Mouse (Mus musculus) embryonic facial prominence, embryonic 10.5 days (tissue): ENCODE results near the gene Phc3. TPM values are rescaled to one million over a fixed set of nuclear protein-coding genes. Genes with fewer than 3 reads are reported as not detected.

ENCODE experiments used
- DNase-seq: peaks from one replicate; pipeline ENCODE4 v3.0.0-alpha.2; 2017; ENCODE audit warnings: low spot score
- H3K27ac ChIP-seq: fragments of 300-500 bp; sonication (generic); replicated peaks from 2 replicates; pipeline ENCODE4 v1.5.1; 2016; ENCODE audit warnings: mild to moderate bottlenecking
- H3K27me3 ChIP-seq: fragments of 300-500 bp; sonication (generic); replicated peaks from 2 replicates; pipeline ENCODE4 v1.6.1; 2016; ENCODE audit warnings: low read depth, mild to moderate bottlenecking; ENCODE audit not compliant: poor library complexity, severe bottlenecking
- H3K36me3 ChIP-seq: fragments of 300-500 bp; sonication (generic); replicated peaks from 2 replicates; pipeline ENCODE4 v1.6.1; 2016; ENCODE audit warnings: mild to moderate bottlenecking, moderate library complexity
- H3K4me1 ChIP-seq: fragments of 300-500 bp; sonication (generic); 2 replicates; pipeline ENCODE4 v1.6.1; 2016
- H3K4me3 ChIP-seq: fragments of 300-500 bp; sonication (generic); 2 replicates; pipeline ENCODE4 v1.5.1; 2016; ENCODE audit warnings: mild to moderate bottlenecking, moderate library complexity
- H3K9me3 ChIP-seq: fragments of 300-500 bp; sonication (generic); 2 replicates; pipeline ENCODE4 v1.6.1; 2016; ENCODE audit warnings: mild to moderate bottlenecking
- WGBS: fragments of 180-500 bp; shearing (Covaris S2); methylation state at CpG from one replicate; pipeline ENCODE4 v1.1.7; 2016; 5-methylcytosine and 5-hydroxymethylcytosine counted together
- polyA plus RNA-seq: library from polyadenylated mRNA; unstranded; fragments of >200 nt; fragmentation: Nextera tagmentation; extraction: Ambion mirVana; gene quantifications from 2 replicates; pipeline ENCODE4 v1.2.1, GENCODE M21; 2016

Gene Phc3
- polyA plus RNA-seq, 1 experiment from 2014 or later = 4.8 TPM

GRCm38 (mm10) chr3:30964216-30964615 lies 5.0 kb downstream of the Phc3 start:
- Histone ChIP-seq H3K27ac (no peak overlapping the region), H3K36me3 (peaks cover 71% of the 10 kb centered on the region)

DNA sequence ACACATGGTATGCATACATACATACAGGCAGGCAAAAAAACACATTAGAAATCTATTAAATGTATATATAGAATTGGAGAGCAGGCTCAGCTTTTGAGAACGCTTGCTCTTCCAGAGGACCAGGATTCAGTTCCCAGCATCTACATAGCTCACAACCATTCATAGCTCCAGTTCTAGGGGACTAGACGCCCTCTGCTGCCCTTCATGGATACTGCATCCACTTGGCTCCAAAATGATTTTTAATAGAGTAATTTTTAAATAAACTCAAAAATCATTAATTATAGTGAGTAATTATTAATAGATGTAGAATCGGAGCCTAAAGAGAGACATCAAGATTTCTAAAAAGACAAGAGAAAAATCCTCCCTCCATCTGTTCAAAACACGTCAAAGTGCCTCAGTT lies 6.1 kb downstream of the Phc3 start:
- peaks cover 82% of the 10 kb centered on the region for H3K36me3 ChIP-seq
- H3K4me1 ChIP-seq = peaks cover 15% of the 10 kb centered on the region
- 90% methylated on average over 4 of the region's 4 CpGs for WGBS
- H3K27ac ChIP-seq = no peak overlapping the region
- H3K27me3 ChIP-seq = no peaks in the 10 kb centered on the region
- H3K4me3 ChIP-seq = no peak overlapping the region
- H3K9me3 ChIP-seq = peaks cover 4% of the 10 kb centered on the region; the same call in 1 of the 2 replicates
- no peak for DNase-seq

More at GRCm38 (mm10) chr3:30964216-30964615, 5.0 kb downstream of the Phc3 start:
- H3K27me3 ChIP-seq = no peaks in the 10 kb centered on the region
- no peak overlapping the region for H3K4me3 ChIP-seq
- DNase-seq = no peak
- H3K9me3 ChIP-seq = peaks cover 4% of the 10 kb centered on the region; the same call in 1 of the 2 replicates
- WGBS = 90% methylated on average over 3 of the region's 3 CpGs
- peaks cover 21% of the 10 kb centered on the region for H3K4me1 ChIP-seq

- no peak overlapping the region for H3K27ac ChIP-seq
- no peaks in the 10 kb centered on the region for H3K27me3 ChIP-seq
- WGBS = 77% methylated on average over 7 of the region's 7 CpGs
- peaks cover 98% of the 10 kb centered on the region for H3K36me3 ChIP-seq
- no peak overlapping the region for H3K4me3 ChIP-seq
- no peak for DNase-seq
- peaks cover 10% of the 10 kb centered on the region; the same call in 1 of the 2 replicates for H3K4me1 ChIP-seq
- peaks cover 4% of the 10 kb centered on the region; the same call in 1 of the 2 replicates for H3K9me3 ChIP-seq
These were observed 9.1 kb downstream of the Phc3 start for GRCm38 (mm10) chr3:30959868-30960831.

- Histone ChIP-seq H3K4me3 (no peak overlapping the region), H3K36me3 (peaks cover 98% of the 10 kb centered on the region)
These were observed 10.5 kb downstream of the Phc3 start for GRCm38 (mm10) chr3:30958709-30959108.

GRCm38 (mm10) chr3:30956327-30956726 lies 12.9 kb downstream of the Phc3 start:
- no peaks in the 10 kb centered on the region for H3K27me3 ChIP-seq
- no peak for DNase-seq
- peaks cover 92% of the 10 kb centered on the region for H3K36me3 ChIP-seq
- no peak overlapping the region for H3K4me3 ChIP-seq
- H3K9me3 ChIP-seq = no peaks in the 10 kb centered on the region
- H3K27ac ChIP-seq = no peak overlapping the region
- peaks cover 10% of the 10 kb centered on the region; the same call in 1 of the 2 replicates for H3K4me1 ChIP-seq
- whole genome bisulfite sequencing = 94% methylated on average over 6 of the region's 6 CpGs

More at GRCm38 (mm10) chr3:30958709-30959108, 10.5 kb downstream of the Phc3 start:
- H3K9me3 ChIP-seq = peaks cover 4% of the 10 kb centered on the region; the same call in 1 of the 2 replicates
- no peaks in the 10 kb centered on the region for H3K27me3 ChIP-seq
- peaks cover 10% of the 10 kb centered on the region; the same call in 1 of the 2 replicates for H3K4me1 ChIP-seq
- no peak overlapping the region for H3K27ac ChIP-seq
- DNase-seq = no peak
- whole genome bisulfite sequencing = 76% methylated on average over 2 of the region's 2 CpGs

GRCm38 (mm10) chr3:30952273-30953070 lies 16.7 kb downstream of the Phc3 start:
- no peak for DNase-seq
- no peaks in the 10 kb centered on the region for H3K4me1 ChIP-seq
- peaks cover 82% of the 10 kb centered on the region for H3K36me3 ChIP-seq
- no peak overlapping the region for H3K27ac ChIP-seq
- H3K9me3 ChIP-seq = no peaks in the 10 kb centered on the region
- H3K27me3 ChIP-seq = no peaks in the 10 kb centered on the region
- 90% methylated on average over 12 of the region's 12 CpGs for WGBS
- no peak overlapping the region for H3K4me3 ChIP-seq

DNA sequence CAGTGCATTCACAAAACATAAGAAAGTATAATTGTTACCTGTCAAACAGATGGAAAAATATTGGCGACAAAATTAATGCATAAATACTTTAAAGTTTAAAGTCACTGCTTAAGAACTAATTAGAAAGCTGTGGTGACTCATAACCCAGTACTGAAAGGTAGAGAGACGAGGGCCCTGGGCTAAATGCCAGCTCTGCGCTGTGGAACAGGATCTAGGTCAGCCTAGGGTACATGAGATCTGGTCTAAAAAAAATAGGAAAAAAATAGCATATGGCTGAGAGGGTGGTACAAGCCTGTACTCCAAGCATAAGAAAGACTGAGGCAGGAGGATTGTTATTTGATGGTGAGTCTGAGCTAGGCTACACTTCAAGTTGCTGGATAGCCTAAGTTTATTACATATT lies 17.6 kb downstream of the Phc3 start:
- H3K36me3 ChIP-seq = peaks cover 81% of the 10 kb centered on the region
- H3K27me3 ChIP-seq = no peaks in the 10 kb centered on the region
- no peak for DNase-seq
- no peaks in the 10 kb centered on the region for H3K4me1 ChIP-seq
- H3K9me3 ChIP-seq = no peaks in the 10 kb centered on the region
- WGBS = 90% methylated on average over 3 of the region's 3 CpGs
- H3K4me3 ChIP-seq = no peak overlapping the region
- H3K27ac ChIP-seq = no peak overlapping the region

GRCm38 (mm10) chr3:30934384-30934783 lies 34.8 kb downstream of the Phc3 start:
- Histone ChIP-seq H3K4me1 (0 out of 2 replicates have a peak, but pooled peaks cover 3% of the 10 kb centered on the region), H3K27ac (no peak overlapping the region), H3K9me3 (no peaks in the 10 kb centered on the region), H3K4me3 (no peak overlapping the region), H3K27me3 (no peaks in the 10 kb centered on the region), H3K36me3 (peaks cover 47% of the 10 kb centered on the region)
- DNase-seq = no peak

DNA sequence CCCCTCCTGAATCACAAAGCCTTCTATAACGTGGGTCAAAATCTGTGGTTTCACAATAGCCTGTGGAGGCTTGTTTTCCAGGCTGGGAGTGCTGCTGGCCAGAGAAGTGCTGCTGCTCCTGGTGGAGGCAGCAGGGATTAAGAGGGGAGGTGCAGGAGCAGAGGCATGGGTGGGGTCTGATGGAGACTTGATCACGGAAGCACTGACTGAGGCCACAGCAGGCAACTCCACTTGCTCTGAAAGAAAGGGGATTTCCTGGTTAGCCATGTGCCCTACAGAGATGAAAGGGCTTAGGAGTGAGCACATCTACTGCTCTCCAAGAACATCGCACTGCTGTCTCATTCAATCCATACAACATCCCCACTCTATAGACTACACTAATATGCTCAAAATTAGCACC lies 39.4 kb downstream of the Phc3 start:
- H3K27ac ChIP-seq = no peak overlapping the region
- H3K4me3 ChIP-seq = no peak overlapping the region
- WGBS = 51% methylated on average over 3 of the region's 3 CpGs
- no peak for DNase-seq
- H3K36me3 ChIP-seq = peaks cover 42% of the 10 kb centered on the region
- no peaks in the 10 kb centered on the region for H3K27me3 ChIP-seq
- H3K4me1 ChIP-seq = 0 out of 2 replicates have a peak, but pooled peaks cover 3% of the 10 kb centered on the region
- no peaks in the 10 kb centered on the region for H3K9me3 ChIP-seq

DNA sequence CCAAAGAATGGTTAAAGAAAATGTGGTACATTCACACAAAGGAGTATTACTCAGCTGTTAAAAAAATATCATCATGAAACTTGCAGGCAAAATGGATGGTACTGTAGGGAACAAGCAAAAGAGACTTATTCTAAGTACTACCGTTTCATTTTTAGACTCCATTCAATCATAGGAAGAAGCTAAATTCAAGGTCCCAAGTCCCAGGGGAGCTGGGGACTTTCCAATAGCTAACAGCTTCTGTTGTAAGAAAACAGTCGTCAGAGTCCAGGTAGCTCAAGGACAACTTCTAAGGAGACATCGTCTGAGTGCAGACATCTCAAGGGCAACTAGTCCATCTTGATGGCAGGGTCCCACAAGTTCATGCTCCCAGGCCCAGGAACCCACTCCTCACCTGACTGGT lies 41.6 kb downstream of the Phc3 start:
- 95% methylated on average over 3 of the region's 3 CpGs for WGBS
- Histone ChIP-seq H3K36me3 (peaks cover 42% of the 10 kb centered on the region), H3K4me3 (no peak overlapping the region), H3K27me3 (no peaks in the 10 kb centered on the region), H3K9me3 (no peaks in the 10 kb centered on the region), H3K4me1 (no peaks in the 10 kb centered on the region), H3K27ac (no peak overlapping the region)
- DNase-seq = no peak

DNA sequence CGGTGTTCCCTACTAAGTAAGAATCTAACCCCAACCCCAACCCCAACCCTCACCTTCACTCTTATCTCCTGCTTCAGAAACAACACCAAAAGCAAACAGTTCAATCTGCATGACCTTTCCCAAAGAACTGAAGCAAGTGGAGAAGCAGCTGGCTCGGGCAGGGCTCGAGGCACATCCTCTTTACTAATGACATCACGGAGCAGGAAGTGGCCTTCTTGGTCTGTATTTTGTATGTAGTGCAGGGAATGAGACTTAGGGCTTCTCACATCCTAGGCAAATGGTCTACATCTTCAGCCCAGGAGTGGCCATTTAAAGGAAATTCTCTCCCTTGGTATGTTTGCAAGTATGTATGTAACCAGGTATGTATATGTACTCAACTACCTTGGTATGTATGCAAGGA lies 52.1 kb downstream of the Phc3 start:
- H3K4me3 ChIP-seq = no peak overlapping the region
- 77% methylated on average over 4 of the region's 4 CpGs for WGBS

DNA sequence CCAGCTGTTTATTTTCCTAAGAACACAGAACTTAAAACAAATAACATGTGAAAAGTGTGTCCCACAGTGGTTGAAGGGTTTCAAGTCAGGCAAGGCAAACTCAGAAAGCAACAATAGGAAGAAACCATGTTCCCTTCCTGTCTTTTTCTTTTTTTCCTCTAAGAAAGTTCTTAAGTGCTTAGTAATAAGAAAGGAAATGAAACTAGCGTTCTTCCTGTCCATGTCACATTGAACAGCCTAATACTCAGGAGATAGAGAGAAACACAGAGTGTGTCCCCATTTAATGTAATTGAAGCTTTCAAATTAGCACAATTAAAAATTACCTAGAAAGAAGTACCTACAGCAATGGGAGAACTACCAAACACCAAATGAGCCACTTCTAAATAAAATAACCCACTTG lies 64.6 kb downstream of the Phc3 start:
- peaks cover 74% of the 10 kb centered on the region for H3K36me3 ChIP-seq
- no peak overlapping the region for H3K27ac ChIP-seq
- H3K27me3 ChIP-seq = no peaks in the 10 kb centered on the region
- no peaks in the 10 kb centered on the region for H3K9me3 ChIP-seq
- DNase-seq = no peak
- no peak overlapping the region for H3K4me3 ChIP-seq
- no peaks in the 10 kb centered on the region for H3K4me1 ChIP-seq
- 82% methylated on average over 1 of the region's 1 CpGs for WGBS

More for the DNA sequence above, 52.1 kb downstream of the Phc3 start:
- DNase-seq = no peak
- H3K36me3 ChIP-seq = peaks cover 84% of the 10 kb centered on the region
- H3K27me3 ChIP-seq = no peaks in the 10 kb centered on the region
- H3K9me3 ChIP-seq = peaks cover 3% of the 10 kb centered on the region; the same call in 1 of the 2 replicates
- H3K4me1 ChIP-seq = peaks cover under 1% of the 10 kb centered on the region; the same call in 1 of the 2 replicates
- no peak overlapping the region for H3K27ac ChIP-seq
